Mouse (Mus musculus): ENCODE measurements around the gene Mfsd14a.

Mfsd14a gene

GRCm38 (mm10) chr3:116595603-116595991 lies 66.9 kb downstream of the Mfsd14a start:
- no peak for DNase-seq

- peak; percentile 98 for DNase-seq
These were observed 67.5 kb downstream of the Mfsd14a start, which contains the start of gene Sass6 for GRCm38 (mm10) chr3:116594728-116595602. Sass6 (plus strand) TSS chr3:116594982.

- DNase-seq, result no peak
These were observed 68.3 kb downstream of the Mfsd14a start for GRCm38 (mm10) chr3:116594076-116594727.

GRCm38 (mm10) chr3:116582201-116582600 lies 80.3 kb downstream of the Mfsd14a start:
- no peak for DNase-seq
